Mouse (Mus musculus): ENCODE measurements around the gene Pde4b. TPM values are rescaled to one million over a fixed set of nuclear protein-coding genes. Genes with fewer than 3 reads are reported as not detected.

Gene Pde4b
- polyA plus RNA-seq, 1 experiment from 2014 or later: 3.1 TPM

DNA sequence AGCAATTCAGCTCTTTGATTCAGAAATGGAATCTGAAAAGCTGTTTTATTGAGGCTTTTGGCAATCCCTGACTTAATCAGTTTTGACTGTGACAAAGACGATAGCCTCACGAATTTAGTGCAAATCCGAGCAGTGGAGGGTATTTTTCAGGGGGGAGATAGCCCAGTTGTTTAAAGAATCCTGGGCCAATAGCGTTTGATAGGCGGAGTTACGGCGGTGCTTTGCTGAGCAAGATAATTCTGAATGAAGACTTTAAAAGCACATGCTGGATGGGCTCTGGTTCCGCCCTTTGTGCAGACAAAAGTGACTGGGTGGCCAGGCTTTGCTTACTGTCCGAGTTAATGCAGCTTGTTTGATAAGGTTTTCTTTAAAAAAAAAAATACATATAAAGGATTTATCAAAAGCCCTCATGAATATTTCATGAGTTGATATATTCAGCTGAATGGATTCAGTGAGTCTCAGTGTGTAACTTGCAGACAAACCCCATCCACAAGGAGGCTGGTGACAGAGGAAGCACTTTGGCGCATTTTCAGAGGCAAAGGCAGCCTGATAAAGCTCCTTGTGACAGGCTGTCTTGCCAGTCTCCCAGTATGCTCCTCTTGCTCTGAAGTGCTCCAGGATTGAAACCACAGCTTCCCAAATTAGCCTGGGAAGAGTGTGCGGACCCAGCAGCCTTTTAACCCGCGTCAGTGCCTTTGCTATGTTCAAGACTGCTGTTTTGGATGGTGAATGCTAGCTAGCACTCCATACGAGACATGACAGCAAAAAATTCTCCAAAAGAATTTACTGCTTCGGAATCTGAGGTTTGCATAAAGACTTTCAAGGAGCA lies 167.3 kb downstream of the Pde4b start:
- Histone ChIP-seq H3K27ac (ENCODE audit: low read length) (no peak overlapping the region), H3K4me3 (ENCODE audit: low read depth, low read length) (no peak overlapping the region), H3K4me1 (ENCODE audit: control insufficient read depth, low read depth, low read length) (no peaks in the 10 kb centered on the region), H3K4me2 (ENCODE audit: low read depth, low read length) (no peak overlapping the region), H3K27me3 (ENCODE audit: control insufficient read depth, insufficient read depth, low read depth, low read length) (no peaks in the 10 kb centered on the region), H3K36me3 (ENCODE audit: control insufficient read depth, insufficient read depth) (no peaks in the 10 kb centered on the region), H3K9me3 (replicated peaks; ENCODE audit: control insufficient read depth, low read length) (no peaks in the 10 kb centered on the region), H3K9ac (ENCODE audit: low read depth, low read length) (no peak overlapping the region)
- WGBS (ENCODE audit: insufficient replicate concordance): 10% methylated on average over 15 of the region's 15 CpGs
- no peak for ATAC-seq (ENCODE audit: low read depth)

GRCm38 (mm10) chr4:102255295-102255670 lies 167.9 kb downstream of the Pde4b start:
- ATAC-seq (ENCODE audit: low read depth): no peak
- Histone ChIP-seq H3K4me1 (ENCODE audit: control insufficient read depth, low read depth, low read length) (no peaks in the 10 kb centered on the region), H3K9me3 (replicated peaks; ENCODE audit: control insufficient read depth, low read length) (no peaks in the 10 kb centered on the region), H3K27me3 (ENCODE audit: control insufficient read depth, insufficient read depth, low read depth, low read length) (no peaks in the 10 kb centered on the region), H3K27ac (ENCODE audit: low read length) (no peak overlapping the region), H3K4me3 (ENCODE audit: low read depth, low read length) (no peak overlapping the region), H3K36me3 (ENCODE audit: control insufficient read depth, insufficient read depth) (no peaks in the 10 kb centered on the region), H3K4me2 (ENCODE audit: low read depth, low read length) (no peak overlapping the region), H3K9ac (ENCODE audit: low read depth, low read length) (no peak overlapping the region)
- 60% methylated on average over 9 of the region's 9 CpGs for WGBS (ENCODE audit: insufficient replicate concordance)

DNA sequence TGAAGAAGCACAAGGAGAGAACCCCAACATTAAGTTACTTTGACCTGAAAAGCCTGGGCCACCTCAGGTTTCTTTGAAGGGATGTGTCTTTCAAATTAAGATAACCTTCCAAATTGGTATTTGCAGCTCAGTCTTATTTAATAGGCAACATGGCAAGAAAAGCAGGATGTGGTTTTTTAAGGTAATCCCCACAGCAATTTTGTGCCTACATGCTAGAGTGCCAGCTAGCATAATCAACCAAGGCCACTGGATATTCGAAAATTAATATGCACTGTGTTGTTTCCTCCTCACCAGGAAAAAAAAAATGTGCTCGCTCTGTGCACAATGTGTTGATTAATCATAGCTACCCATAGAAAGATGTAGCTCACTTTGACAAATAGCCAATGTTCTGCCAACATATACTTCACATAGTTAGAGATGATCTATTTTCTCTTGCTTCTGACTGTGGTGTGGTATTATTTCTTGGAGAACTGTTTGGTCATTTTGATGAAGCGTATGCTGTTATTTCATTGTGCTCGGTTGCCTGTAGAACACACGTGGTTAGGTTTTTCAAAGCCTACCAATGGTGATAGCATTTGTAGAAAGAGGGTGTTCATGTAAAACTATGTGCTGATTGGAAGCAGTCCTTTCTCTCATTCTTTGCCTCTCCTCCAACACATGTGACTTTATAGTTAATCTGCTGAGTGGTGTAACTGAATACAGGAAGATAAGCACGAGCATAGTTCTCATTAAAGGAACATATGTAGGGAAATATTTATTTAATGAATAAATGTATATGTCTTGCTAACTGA lies 169.0 kb downstream of the Pde4b start:
- no peaks in the 10 kb centered on the region for H3K36me3 ChIP-seq (ENCODE audit: control insufficient read depth, insufficient read depth)
- H3K4me2 ChIP-seq (ENCODE audit: low read depth, low read length): no peak overlapping the region
- H3K4me1 ChIP-seq (ENCODE audit: control insufficient read depth, low read depth, low read length): no peaks in the 10 kb centered on the region
- ATAC-seq (ENCODE audit: low read depth): no peak
- H3K9me3 ChIP-seq (replicated peaks; ENCODE audit: control insufficient read depth, low read length): no peaks in the 10 kb centered on the region
- no peak overlapping the region for H3K9ac ChIP-seq (ENCODE audit: low read depth, low read length)
- H3K27ac ChIP-seq (ENCODE audit: low read length): no peak overlapping the region
- 59% methylated on average over 6 of the region's 6 CpGs for WGBS (ENCODE audit: insufficient replicate concordance)
- H3K4me3 ChIP-seq (ENCODE audit: low read depth, low read length): no peak overlapping the region
- no peaks in the 10 kb centered on the region for H3K27me3 ChIP-seq (ENCODE audit: control insufficient read depth, insufficient read depth, low read depth, low read length)

DNA sequence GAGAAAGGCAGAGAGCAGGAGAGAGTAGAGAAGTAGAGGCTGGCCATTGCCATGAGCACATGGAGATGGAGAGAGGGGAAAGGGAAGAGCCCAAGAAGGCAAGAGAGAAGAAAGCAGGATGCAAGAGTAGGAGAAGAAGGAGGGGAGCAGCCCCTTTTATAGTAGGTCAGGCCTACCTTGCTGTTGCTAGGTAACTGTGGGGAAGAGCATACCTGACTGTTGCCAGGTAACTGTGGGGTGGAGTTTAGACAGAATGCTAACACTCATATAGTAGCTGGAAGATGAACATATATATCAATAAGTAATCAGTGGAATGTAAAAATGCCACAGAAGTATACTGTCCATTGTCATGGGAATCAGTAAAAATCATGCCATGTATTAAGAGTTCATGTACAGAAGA lies 172.9 kb downstream of the Pde4b start:
- ATAC-seq (ENCODE audit: low read depth): no peak
- Histone ChIP-seq H3K36me3 (ENCODE audit: control insufficient read depth, insufficient read depth) (no peaks in the 10 kb centered on the region), H3K27ac (ENCODE audit: low read length) (no peak overlapping the region), H3K4me1 (ENCODE audit: control insufficient read depth, low read depth, low read length) (no peaks in the 10 kb centered on the region), H3K9ac (ENCODE audit: low read depth, low read length) (no peak overlapping the region), H3K27me3 (ENCODE audit: control insufficient read depth, insufficient read depth, low read depth, low read length) (no peaks in the 10 kb centered on the region), H3K4me2 (ENCODE audit: low read depth, low read length) (no peak overlapping the region), H3K4me3 (ENCODE audit: low read depth, low read length) (no peak overlapping the region), H3K9me3 (replicated peaks; ENCODE audit: control insufficient read depth, low read length) (no peaks in the 10 kb centered on the region)

DNA sequence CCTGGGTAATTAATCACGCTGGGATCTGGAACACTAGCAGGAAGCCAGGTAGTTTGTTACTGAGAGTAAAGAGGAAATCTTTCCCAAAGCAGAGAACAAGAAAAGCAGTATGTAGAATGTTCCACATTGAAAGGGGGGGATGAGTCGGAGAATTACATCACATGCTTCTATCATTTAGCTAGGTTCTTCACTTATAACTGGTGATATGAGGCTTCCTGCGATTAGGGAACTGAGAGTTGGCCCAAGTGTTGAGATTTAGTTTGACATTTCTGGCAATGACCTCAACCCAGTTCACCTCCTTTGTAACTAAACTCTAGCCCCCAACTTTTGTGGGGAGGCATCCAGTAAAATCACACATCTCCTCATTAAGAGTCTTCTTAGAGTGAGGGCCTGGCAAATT lies 185.0 kb downstream of the Pde4b start:
- WGBS (ENCODE audit: insufficient replicate concordance): 52% methylated on average over 3 of the region's 3 CpGs
- H3K27ac ChIP-seq (ENCODE audit: low read length): no peak overlapping the region
- H3K4me3 ChIP-seq (ENCODE audit: low read depth, low read length): no peak overlapping the region
- H3K27me3 ChIP-seq (ENCODE audit: control insufficient read depth, insufficient read depth, low read depth, low read length): no peaks in the 10 kb centered on the region
- no peaks in the 10 kb centered on the region for H3K9me3 ChIP-seq (replicated peaks; ENCODE audit: control insufficient read depth, low read length)
- no peaks in the 10 kb centered on the region for H3K4me1 ChIP-seq (ENCODE audit: control insufficient read depth, low read depth, low read length)
- H3K36me3 ChIP-seq (ENCODE audit: control insufficient read depth, insufficient read depth): no peaks in the 10 kb centered on the region
- H3K9ac ChIP-seq (ENCODE audit: low read depth, low read length): no peak overlapping the region
- no peak for ATAC-seq (ENCODE audit: low read depth)
- no peak overlapping the region for H3K4me2 ChIP-seq (ENCODE audit: low read depth, low read length)

- H3K9ac ChIP-seq (ENCODE audit: low read depth, low read length): no peak overlapping the region
- no peak overlapping the region for H3K27ac ChIP-seq (ENCODE audit: low read length)
- H3K27me3 ChIP-seq (ENCODE audit: control insufficient read depth, insufficient read depth, low read depth, low read length): no peaks in the 10 kb centered on the region
- H3K4me1 ChIP-seq (ENCODE audit: control insufficient read depth, low read depth, low read length): no peaks in the 10 kb centered on the region
- H3K9me3 ChIP-seq (replicated peaks; ENCODE audit: control insufficient read depth, low read length): no peaks in the 10 kb centered on the region
- H3K36me3 ChIP-seq (ENCODE audit: control insufficient read depth, insufficient read depth): no peaks in the 10 kb centered on the region
- no peak for ATAC-seq (ENCODE audit: low read depth)
- no peak overlapping the region for H3K4me2 ChIP-seq (ENCODE audit: low read depth, low read length)
- 44% methylated on average over 4 of the region's 4 CpGs for WGBS (ENCODE audit: insufficient replicate concordance)
- H3K4me3 ChIP-seq (ENCODE audit: low read depth, low read length): no peak overlapping the region
These were observed 185.4 kb downstream of the Pde4b start for GRCm38 (mm10) chr4:102272749-102273148.

- H3K4me2 ChIP-seq (ENCODE audit: low read depth, low read length): no peak overlapping the region
- no peaks in the 10 kb centered on the region for H3K27me3 ChIP-seq (ENCODE audit: control insufficient read depth, insufficient read depth, low read depth, low read length)
- 46% methylated on average over 4 of the region's 4 CpGs for WGBS (ENCODE audit: insufficient replicate concordance)
- no peak for ATAC-seq (ENCODE audit: low read depth)
- H3K9me3 ChIP-seq (replicated peaks; ENCODE audit: control insufficient read depth, low read length): no peaks in the 10 kb centered on the region
- no peak overlapping the region for H3K4me3 ChIP-seq (ENCODE audit: low read depth, low read length)
- no peaks in the 10 kb centered on the region for H3K36me3 ChIP-seq (ENCODE audit: control insufficient read depth, insufficient read depth)
- H3K9ac ChIP-seq (ENCODE audit: low read depth, low read length): no peak overlapping the region
- H3K4me1 ChIP-seq (ENCODE audit: control insufficient read depth, low read depth, low read length): no peaks in the 10 kb centered on the region
- no peak overlapping the region for H3K27ac ChIP-seq (ENCODE audit: low read length)
These were observed 188.4 kb downstream of the Pde4b start for GRCm38 (mm10) chr4:102275716-102276115.

- Histone ChIP-seq H3K36me3 (ENCODE audit: control insufficient read depth, insufficient read depth) (no peaks in the 10 kb centered on the region), H3K9me3 (replicated peaks; ENCODE audit: control insufficient read depth, low read length) (no peaks in the 10 kb centered on the region), H3K9ac (ENCODE audit: low read depth, low read length) (no peak overlapping the region), H3K4me2 (ENCODE audit: low read depth, low read length) (no peak overlapping the region), H3K27me3 (ENCODE audit: control insufficient read depth, insufficient read depth, low read depth, low read length) (no peaks in the 10 kb centered on the region), H3K4me1 (ENCODE audit: control insufficient read depth, low read depth, low read length) (no peaks in the 10 kb centered on the region), H3K27ac (ENCODE audit: low read length) (no peak overlapping the region), H3K4me3 (ENCODE audit: low read depth, low read length) (no peak overlapping the region)
- no peak for ATAC-seq (ENCODE audit: low read depth)
- 41% methylated on average over 2 of the region's 2 CpGs for WGBS (ENCODE audit: insufficient replicate concordance)
These were observed 191.6 kb downstream of the Pde4b start for GRCm38 (mm10) chr4:102278958-102279357.

DNA sequence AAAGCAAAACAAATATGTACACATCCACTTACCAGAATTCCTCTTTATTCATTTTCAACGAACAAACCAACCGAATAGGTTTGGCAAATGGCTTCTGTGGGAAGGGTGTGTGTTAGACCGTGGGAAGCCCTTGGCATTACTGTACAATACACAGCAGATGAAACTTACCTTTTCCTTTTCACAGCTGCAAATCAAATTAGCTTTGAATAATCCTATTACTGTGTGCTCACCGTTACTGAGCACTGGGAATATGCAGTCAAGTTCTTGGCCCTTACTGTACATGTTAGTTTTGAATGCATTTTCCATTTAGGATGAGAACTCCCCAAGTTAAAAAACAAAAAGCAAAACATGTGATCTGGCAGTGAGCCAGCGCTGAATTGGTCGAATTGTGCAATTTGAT lies 199.8 kb downstream of the Pde4b start:
- Histone ChIP-seq H3K27ac (ENCODE audit: low read length) (no peak overlapping the region), H3K9ac (ENCODE audit: low read depth, low read length) (no peak overlapping the region), H3K4me2 (ENCODE audit: low read depth, low read length) (no peak overlapping the region), H3K4me3 (ENCODE audit: low read depth, low read length) (no peak overlapping the region), H3K27me3 (ENCODE audit: control insufficient read depth, insufficient read depth, low read depth, low read length) (no peaks in the 10 kb centered on the region), H3K9me3 (replicated peaks; ENCODE audit: control insufficient read depth, low read length) (no peaks in the 10 kb centered on the region), H3K4me1 (ENCODE audit: control insufficient read depth, low read depth, low read length) (no peaks in the 10 kb centered on the region), H3K36me3 (ENCODE audit: control insufficient read depth, insufficient read depth) (no peaks in the 10 kb centered on the region)
- WGBS (ENCODE audit: insufficient replicate concordance): 66% methylated on average over 6 of the region's 6 CpGs
- ATAC-seq (ENCODE audit: low read depth): no peak
